Mouse (Mus musculus): ENCODE results near the gene Dapk3.

The Dapk3 gene

DNA sequence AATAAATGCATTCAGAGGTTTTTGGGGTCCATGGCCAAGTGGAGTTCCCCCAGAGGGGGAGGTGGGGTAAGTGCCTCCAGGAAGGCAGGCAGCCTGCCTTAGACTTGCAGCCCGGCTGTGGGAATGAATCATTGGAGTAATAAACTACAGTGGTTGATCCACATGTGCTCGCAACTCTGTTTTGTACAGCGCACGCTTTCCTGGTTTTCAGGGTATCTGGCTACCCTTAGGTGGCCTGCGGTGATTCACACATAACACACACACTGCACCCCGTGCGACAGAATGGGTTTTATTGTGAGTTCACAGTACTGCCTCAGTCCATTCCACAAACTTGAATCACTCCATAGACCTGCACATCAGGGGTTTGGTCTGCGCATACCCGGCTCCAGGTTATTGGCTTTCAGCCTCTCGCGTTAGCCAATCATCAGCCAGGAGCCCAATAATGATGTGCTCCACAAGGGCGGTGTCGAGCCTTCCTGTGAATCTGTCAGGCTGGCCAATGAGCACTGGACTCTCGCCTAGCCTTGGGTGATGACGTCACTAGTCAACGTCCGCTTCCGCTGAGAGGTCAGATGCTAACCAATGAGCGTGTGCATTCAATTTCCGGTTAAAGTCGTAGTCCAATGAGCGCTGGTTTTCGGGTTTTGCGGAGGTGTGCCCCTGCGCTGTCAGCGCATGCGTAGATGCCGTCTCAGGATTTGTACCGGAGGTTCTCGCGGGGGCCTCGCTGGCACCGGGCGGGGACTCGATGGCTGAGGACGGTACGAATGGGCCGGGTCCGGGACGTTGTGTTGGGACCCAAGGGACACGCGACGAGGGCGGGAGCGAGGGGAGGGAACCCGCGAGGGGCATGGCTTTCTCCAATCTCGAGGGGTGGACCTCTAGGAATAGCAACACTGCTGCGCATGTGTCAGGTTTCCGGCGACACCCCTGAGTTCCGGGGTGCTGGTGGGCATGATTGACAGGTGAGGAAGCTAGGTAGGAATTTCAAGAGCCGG is at the start of gene Dapk3:
Dapk3 (plus strand) TSS at position 670 of the 998 bp plus-strand sequence.
- DNase-seq (ENCODE audit: extremely low spot score, low spot score), result peak; percentile 98

DNA sequence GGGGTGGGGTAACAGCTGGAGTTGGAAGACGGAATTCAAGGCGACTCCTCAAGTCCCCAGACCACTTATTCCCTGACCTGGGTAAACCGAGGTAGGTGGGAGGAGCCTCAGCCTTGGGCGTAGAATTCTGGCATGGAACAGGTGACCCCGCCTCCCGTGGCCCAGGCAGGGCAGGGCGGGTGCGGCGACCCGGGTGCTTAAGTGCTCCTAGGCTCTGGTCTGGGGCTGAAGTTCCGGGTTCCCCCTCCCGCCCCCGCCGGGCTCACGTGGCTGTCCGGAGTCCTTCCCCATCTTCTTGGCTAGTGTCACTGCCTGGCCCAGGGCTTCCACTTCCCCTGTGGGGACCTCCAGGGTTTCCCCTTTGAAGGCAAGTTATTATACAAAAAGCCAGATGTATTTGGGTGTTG is 48.6 kb upstream of the Dapk3 start:
- no peak for DNase-seq (ENCODE audit: extremely low spot score, low spot score)

DNA sequence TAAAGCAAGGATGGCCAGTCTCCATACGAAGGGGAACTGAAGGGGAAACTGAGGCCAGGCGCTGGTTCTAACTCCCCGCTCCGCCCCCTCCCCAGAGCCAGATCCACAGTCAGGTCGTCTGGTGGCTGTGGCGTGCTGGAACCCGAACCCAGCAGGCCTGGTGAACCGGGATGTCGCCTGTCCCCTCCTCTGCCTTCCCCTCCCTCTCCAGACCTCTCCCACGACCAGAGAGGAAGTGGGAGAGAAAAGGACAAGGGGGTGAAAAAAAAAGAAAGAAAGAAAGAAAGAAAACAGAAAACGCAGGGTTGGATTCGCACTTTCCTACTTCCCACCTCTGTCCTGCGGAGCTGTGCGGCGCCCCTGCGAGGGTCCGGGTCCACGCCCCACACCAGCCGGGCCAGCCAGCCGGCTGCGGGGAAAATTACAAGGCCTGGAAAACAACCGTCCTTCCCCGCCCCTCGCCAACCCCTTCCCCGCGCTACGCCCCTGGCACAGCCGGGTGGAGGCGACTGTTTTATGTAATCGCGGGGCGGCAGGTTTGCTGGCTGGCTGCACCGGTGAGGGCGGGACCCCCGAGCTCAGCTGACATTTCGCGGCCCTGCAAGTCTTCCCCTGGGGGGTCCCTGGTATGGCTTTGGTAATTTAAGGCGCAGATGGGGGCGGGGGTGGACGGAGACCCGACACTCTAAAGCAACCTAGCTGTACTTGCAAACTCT is 47.7 kb upstream of the Dapk3 start, which contains the start of gene Zbtb7a:
Zbtb7a (plus strand) TSS at position 255 of the 716 bp plus-strand sequence.
- DNase-seq (ENCODE audit: extremely low spot score, low spot score), result peak; percentile 53

DNA sequence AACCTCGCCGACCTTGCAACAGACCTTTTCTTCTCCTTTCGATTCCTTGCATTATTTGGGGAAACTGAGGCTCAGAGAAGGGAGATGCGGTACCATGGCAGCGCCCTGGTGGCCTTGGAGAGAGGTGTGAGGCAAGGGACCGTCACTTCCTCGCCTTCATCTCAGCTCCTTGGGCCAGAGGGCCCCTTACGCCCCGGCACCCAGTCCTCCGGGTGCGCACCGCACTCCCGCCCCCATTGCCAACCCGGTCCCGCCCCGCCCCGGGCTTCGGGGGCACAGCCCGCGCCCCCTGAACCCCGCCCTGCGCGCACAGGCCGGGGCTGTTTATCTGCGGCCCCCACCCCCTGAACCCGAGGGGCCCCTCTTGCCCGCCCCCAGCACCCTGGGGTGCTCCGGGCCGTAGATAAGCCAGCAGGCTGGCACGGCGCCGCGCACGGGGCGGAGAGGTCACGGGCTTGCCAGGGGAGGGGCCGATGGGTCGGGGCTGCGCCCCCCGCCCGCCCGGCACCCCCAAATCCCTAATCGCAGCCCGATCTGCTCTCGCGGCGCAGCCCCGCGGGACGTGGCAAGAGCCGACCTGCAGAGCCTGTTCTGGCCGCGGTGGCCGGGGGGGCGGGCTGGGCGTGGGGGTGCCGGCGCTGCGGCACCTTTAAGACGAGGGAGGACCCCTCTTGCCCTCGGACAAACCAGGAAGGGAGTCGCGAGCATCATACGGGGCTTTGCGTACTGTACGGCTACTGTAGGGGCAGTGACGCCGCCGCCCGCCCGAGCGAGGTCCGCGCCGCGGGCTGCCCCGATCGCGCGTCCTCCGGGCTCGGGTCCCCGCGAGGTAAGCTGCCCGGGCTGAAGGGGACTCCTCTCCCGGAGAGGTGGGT is 46.7 kb upstream of the Dapk3 start:
- DNase-seq (ENCODE audit: extremely low spot score, low spot score), result peak; percentile 73

DNA sequence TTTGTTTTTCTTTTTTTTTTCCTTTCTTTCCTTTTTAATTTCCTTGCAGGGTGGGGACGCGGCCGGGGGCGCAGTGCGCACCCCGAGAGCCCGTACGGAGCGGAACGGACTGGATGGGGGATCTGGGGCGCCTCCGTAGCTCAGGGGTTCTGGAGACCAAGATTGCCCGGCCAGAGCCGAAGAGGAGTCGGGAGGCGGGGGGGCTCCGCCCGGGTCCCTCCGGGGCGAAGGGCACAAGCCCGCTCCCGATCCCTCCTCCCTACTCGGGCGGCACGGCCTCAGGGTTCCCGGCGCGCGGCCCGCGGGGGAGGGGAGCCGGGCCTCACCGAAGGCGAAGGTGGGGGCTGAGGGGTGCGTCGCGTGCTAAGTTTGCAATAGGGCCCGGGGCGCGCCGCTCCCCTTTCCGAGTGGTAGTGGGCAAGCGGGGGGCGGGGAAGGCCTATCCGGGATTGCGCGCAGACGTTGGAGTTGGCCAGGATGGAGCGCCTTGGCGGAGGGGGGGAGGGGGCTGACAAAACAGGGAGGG is 46.0 kb upstream of the Dapk3 start:
- DNase-seq (ENCODE audit: extremely low spot score, low spot score), result peak; percentile 87

DNA sequence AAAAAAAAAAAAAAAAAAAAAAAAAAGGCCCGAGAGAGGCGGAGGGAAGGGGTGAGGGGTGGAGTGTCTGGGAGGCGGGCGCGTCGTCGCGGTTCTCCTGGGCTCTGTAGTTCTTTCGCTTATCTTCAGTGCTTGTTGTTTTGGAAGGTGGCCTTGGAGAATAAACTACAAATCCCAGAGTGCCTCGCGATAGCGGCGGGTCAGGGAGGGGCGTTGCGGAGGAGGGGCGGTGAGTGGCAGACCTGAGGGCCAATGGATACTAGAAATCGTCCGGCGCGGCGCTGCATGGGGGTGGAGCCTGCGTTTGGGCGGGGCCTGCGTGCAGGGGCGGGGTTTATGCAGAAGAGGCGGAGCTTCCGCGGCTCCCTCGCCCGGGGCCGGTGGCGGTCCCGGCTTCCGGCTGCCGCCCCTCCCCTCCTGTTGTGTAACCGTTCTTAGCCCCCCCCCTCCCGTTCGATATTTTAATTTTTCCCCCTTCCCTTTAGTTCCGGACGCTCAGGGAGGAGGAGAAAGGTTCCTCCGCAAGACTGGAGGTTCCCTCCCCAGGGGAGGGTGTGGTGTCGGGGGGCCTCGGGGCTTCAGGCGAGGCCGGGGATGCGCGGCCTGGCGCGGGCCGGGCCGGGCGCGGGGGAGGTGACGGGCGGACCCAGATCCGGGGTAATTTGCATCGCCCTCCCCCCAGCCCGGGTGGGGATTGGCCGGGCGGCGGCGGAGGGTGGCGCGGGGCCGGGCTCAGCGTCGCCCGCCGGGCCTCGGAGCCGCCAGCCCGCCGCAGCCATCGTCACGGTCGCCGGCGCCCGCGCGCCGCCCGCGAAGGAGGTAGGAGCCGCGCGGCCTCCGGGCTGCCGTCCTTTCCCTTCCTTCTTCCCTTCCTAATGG is 45.3 kb upstream of the Dapk3 start:
- DNase-seq (ENCODE audit: extremely low spot score, low spot score), result peak; percentile 100

DNA sequence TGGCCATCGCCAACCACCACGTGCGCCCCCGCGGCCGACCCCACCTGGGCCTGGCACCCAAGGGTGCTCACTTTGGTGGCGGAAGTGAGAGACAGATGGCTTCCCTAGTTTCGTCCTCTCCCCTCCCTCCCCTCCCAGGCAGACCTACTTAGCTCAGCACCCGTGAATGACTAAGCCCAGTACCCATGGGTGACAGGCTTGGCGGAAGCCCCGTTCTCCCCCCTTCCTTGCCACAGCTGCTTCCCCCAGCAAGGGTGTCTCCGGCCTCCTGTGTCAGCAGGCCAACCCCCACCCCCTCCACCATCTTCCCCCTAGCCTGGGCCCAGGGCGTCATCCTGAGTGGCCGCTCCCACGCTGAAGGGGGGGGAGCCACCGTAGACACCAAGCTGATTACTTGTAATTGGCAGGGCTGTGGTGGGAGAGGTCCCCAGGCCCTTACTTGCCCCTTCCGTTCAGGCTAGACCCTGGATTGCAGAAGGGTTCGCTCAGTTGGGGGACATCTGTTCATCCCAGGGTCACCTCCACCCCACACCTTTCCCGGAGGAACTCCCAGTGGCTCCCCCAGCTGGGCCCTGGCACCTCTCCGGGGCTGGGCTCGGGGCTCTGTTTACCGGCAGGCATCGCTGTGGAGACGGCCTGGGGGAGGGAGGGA is 44.5 kb upstream of the Dapk3 start:
- DNase-seq (ENCODE audit: extremely low spot score, low spot score), result peak; percentile 45

DNA sequence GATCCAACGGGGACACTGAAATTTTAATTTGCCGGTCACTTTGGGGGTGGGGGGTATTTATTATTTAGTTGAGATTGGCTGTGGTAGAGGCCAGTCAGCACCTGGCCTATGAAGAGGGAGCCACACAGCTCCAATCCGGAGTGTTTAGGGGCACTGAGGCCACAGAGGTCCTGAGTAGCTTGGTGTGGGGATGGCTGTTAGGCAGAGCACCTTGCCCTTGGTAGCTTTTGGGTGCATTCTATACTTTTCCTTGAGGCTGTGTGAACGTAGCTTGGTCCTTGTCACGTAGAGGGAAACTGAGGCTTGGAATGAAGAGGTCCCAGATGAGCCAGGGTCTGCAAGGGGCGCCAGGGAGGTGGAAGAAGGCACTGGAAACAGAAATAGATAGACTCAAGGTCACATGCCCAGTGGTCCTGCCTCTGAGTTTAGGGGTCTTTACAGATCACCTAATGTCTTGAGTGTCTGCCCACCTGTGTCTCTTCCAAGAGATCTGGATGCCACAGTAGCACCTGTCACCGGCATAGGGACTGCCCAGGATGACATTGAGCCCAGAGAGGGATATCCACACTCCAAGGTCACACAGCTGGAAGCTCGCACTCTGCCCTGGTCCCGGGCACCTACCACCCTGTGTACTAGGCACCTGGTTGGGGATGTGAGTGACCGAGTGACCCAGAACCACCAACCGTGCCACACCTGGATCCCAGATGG is 43.8 kb upstream of the Dapk3 start:
- DNase-seq (ENCODE audit: extremely low spot score, low spot score), result no peak

DNA sequence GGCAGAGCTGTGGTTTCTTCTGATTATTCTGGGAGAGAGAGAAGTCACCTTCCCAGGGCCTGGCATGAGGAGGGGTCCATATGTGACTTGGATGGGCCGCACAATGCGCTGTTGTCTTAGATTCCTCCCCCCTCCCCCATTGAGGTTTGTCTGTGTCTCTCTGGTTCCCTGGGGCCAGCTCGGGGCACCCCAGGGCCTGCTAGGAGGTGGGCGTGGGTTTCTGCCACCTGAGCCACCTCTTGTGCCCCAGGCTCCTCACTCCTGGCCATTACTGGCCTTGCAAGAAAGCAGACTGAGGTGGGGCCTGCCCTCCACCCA is 43.3 kb upstream of the Dapk3 start:
- DNase-seq (ENCODE audit: extremely low spot score, low spot score), result no peak

DNA sequence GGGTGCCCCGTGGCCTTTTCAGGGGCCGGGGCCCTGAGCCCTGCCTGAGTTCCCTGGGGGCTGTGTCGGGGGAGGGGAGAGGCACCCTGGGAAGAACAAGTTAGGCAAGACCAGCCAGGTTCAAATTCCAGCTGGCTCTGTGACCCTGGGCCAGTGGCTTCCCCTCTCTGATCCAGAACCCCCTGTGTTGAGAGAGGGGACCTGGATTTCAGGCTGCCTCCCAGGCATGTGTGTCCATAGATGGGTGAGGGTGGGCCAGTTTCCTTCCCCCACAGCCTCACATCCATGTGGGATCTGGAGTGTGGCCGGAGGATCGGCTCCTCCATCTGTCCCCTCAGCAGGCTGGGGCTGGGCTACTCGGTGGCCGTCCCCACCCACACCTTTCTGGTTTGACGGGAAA is 42.8 kb upstream of the Dapk3 start:
- no peak for DNase-seq (ENCODE audit: extremely low spot score, low spot score)

DNA sequence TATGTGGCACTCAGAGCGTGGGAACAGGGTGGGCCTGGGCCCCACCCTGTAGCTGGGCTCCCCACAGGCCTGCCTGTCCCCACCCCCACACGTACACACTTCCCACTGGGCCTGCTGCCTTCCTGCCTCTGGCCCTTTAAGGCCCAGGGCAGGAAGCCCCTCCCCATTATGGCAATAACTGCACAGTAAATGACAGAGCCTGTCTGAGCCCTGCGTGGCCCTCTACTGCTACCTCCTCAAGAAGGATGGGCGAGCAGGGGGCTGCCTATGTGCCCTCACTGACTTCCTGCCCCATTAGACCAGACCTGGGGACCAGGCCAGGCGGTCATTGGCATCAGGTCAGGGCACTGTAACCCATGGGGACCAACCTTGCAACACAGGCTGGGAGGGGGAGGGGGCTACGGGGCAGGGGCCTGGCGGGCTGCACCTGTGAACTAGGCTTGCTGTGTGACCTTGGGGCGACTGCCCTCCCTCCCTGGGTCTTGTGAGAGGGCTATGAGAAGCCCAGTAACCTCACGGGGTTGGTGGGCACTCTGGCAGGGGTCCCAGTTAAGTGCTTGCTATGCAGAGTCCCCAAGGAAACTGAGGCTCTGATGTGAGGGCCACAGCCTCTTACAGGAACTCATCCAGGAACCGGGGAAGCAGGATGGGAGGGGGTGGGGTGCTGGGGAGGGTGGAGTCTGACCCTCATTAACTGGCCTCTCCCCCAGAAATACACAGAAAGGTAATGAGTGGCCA is 41.9 kb upstream of the Dapk3 start:
- DNase-seq (ENCODE audit: extremely low spot score, low spot score), result no peak

DNA sequence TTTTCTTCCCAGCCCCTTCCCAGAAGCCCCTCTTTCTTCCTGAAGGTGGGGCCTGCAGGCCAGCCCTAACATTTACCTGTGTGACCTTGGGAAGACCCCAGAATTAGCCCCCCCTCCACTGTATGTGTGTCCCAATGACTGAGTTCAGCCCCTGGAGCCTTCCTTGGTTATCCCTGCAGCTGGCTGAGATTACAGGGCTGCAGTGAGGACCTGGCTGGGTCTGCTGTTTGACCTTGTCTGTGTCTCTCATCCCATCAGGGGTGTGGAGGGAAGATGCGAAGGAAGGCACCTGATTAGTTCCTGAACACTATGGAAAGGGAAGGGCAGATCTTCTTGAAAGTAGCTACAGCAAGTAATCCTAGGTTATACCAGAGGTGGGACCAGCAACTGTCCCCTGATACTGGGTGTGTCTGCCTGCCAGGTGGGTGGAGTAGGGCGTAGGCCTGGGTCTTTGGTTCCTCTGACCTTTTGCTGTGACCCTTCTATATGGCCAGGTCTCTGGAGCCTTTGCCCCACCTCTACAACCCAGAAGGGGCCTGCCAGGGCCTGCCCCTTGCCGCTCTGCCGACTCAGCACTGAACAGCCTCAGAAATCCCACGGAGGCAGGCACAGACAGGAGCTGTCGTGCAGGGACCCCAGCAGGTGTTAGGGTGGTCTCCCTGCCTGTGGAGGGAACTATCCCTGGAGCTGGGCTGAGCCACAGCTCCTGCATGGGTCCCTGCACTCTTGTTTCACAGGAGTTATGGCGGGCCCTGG is 41.2 kb upstream of the Dapk3 start:
- DNase-seq (ENCODE audit: extremely low spot score, low spot score), result no peak

DNA sequence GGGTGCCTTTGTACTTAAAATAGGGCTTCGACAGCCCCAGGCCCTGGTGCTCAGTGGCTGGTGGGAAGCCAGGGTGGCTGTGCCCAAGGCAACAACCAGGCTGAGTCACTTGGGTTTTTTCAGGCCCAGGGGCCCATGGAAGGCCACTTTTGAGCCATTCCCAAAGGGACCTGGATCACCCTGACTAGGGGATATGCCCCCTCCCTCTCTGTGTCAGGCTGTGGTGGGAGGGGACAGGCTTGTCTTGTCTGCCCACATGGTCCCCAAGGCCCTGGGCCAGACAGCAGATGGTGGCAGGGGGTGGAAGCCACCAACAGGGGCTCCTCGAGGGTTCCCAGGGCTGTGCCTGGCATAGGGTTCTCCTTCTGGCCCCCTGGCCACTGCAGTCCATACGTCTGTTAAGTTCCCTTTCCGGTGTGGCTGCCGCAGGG is 40.2 kb upstream of the Dapk3 start:
- DNase-seq (ENCODE audit: extremely low spot score, low spot score), result no peak

DNA sequence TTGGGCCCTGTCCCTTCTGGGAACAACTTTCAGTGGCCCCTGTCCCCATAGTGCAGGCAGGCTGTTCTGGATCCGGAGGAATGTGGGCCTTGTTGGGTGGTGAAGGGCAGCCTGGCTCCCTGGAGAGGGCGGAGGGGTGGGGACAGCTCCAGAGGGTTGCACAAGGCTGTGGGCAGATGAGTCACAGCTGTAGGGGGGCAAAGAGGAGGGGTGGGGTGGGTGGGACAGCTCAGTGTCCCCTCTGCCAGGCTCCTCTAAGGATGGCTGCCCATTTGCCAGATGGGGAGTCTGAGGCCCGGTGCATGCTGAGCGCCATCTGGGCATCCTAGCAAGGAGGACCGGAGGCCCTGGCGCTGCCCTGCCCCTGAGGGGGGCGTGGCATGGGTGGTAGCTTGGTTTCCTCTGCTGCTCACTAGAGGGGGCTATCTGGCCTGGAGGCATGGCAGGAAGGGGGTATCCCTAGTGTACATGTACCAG is 39.6 kb upstream of the Dapk3 start:
- no peak for DNase-seq (ENCODE audit: extremely low spot score, low spot score)

DNA sequence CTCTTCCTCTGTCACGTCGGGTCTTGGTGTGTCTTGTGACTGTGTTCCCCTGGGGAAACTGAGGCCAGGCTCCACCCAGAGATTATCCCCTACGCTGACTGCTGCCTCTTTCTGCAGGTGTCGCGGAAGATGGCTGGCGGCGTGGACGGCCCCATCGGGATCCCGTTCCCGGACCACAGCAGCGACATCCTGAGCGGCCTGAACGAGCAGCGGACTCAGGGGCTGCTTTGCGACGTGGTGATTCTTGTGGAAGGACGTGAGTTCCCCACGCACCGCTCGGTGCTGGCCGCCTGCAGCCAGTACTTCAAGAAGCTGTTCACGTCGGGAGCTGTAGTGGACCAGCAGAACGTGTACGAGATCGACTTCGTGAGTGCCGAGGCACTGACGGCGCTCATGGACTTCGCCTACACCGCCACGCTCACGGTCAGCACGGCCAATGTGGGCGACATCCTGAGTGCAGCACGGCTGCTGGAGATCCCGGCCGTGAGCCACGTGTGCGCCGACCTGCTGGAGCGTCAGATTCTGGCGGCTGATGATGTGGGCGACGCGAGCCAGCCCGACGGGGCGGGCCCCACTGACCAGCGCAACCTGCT is 38.9 kb upstream of the Dapk3 start:
- DNase-seq (ENCODE audit: extremely low spot score, low spot score), result no peak

DNA sequence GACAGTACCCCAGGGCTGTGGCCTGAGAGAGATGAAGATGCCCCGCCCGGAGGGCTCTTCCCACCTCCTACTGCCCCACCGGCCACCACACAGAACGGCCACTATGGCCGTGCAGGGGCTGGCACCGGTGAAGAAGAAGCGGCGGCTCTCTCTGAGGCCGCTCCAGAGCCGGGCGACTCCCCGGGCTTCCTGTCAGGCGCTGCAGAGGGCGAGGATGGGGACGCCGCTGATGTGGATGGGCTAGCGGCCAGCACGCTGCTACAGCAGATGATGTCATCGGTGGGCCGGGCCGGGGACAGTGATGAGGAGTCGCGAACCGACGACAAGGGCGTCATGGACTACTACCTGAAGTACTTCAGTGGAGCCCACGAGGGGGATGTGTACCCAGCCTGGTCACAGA is 38.1 kb upstream of the Dapk3 start:
- no peak for DNase-seq (ENCODE audit: extremely low spot score, low spot score)

DNA sequence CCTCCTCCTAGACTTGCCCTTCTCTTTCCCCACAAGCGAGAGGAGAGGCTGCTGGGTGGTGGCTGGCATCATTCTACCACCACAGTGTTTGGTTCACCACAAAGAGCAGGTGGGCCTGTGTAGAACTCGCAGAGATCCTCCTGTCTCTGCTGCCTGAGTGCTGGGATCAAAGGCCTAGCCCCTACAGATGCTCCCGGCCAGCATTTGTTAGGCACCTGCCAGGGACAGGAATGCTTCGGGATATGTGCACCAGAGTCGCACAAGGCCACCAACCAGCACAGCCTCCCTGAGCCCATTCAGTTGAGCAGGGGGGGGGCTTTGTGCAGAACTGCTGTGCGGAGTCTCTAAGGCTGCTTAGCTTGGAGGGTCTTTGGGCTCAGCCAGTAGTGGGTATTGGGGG is 37.5 kb upstream of the Dapk3 start:
- no peak for DNase-seq (ENCODE audit: extremely low spot score, low spot score)

Measured in neural tube, embryonic 10.5 days (tissue).